Mouse (Mus musculus) heart, postnatal 0 days (tissue): ENCODE data around the gene Gng2. TPM values are rescaled to one million over a fixed set of nuclear protein-coding genes. Genes with fewer than 3 reads are reported as not detected.

Experiments used
- ATAC-seq: fragments of 200-750 bp; cut with Nextera tagmentation; 2 replicates; pipeline ENCODE4 v1.8.0; 2017; ENCODE audit warnings: low read depth, moderate number of reproducible peaks, moderate library complexity; ENCODE audit not compliant: insufficient read depth
- DNase-seq: peaks from one replicate; pipeline ENCODE4 v3.0.0-alpha.2; 2016; ENCODE audit warnings: low spot score
- H3K27ac ChIP-seq: fragments of 300-500 bp; sonication (generic); 2 replicates; pipeline ENCODE4 v1.5.1; 2014; ENCODE audit warnings: low read depth, mild to moderate bottlenecking
- H3K27me3 ChIP-seq: fragments of 300-500 bp; sonication (generic); 2 replicates; pipeline ENCODE4 v1.6.1; 2014; ENCODE audit warnings: low read length, mixed read lengths; ENCODE audit not compliant: control insufficient read depth, insufficient read depth
- H3K36me3 ChIP-seq: fragments of 300-500 bp; sonication (generic); replicated peaks from 2 replicates; pipeline ENCODE4 v1.6.1; 2014; ENCODE audit warnings: low read length, mixed read lengths; ENCODE audit not compliant: control insufficient read depth, insufficient read depth
- H3K4me1 ChIP-seq: fragments of 300-500 bp; sonication (generic); 2 replicates; pipeline ENCODE4 v1.6.1; 2014; ENCODE audit warnings: antibody characterized with exemption; ENCODE audit not compliant: control insufficient read depth, insufficient read depth
- H3K4me2 ChIP-seq: fragments of 300-500 bp; sonication (generic); 2 replicates; pipeline ENCODE4 v1.6.1; 2014; ENCODE audit warnings: low read depth, mild to moderate bottlenecking, low read length, moderate library complexity
- H3K4me3 ChIP-seq: fragments of 300-500 bp; sonication (generic); 2 replicates; pipeline ENCODE4 v1.5.1; 2014; ENCODE audit warnings: low read depth, low read length
- H3K9ac ChIP-seq: fragments of 300-500 bp; sonication (generic); replicated peaks from 2 replicates; pipeline ENCODE4 v1.6.1; 2014; ENCODE audit warnings: low read depth, low read length, mixed read lengths
- H3K9me3 ChIP-seq: fragments of 300-500 bp; sonication (generic); replicated peaks from 2 replicates; pipeline ENCODE4 v1.6.1; 2016; ENCODE audit warnings: low read length; ENCODE audit not compliant: control insufficient read depth
- CTCF ChIP-seq: IDR thresholded peaks from 2 replicates; pipeline ENCODE4 v1.5.1; 2016; ENCODE audit warnings: antibody characterized with exemption, control low read depth, low read depth
- EP300 ChIP-seq: IDR thresholded peaks from 2 replicates; pipeline ENCODE4 v1.6.1; 2016; ENCODE audit warnings: antibody characterized with exemption, low read depth
- WGBS: fragments of 180-500 bp; shearing (Covaris S2); extraction: QIAGEN DNeasy Blood & Tissue Kit; methylation state at CpG from one replicate; pipeline ENCODE4 v1.1.7; 2014; 5-methylcytosine and 5-hydroxymethylcytosine counted together
- polyA plus RNA-seq: library from polyadenylated mRNA; unstranded; fragments of >200 nt; fragmentation: Nextera tagmentation; extraction: Ambion mirVana; gene quantifications from 2 replicates; pipeline ENCODE4 v1.2.1, GENCODE M21; 2015
- total RNA-seq: library from RNA; depleted of rRNA; stranded (reverse); fragments of >200 nt; gene quantifications from 2 replicates; pipeline ENCODE4 v1.2.3, GENCODE M21; 2014; ENCODE audit warnings: low replicate concordance

Gng2 gene
- total and polyA plus RNA-seq, 2 experiments from 2014 or later: 47.1 to 48.0 TPM

DNA sequence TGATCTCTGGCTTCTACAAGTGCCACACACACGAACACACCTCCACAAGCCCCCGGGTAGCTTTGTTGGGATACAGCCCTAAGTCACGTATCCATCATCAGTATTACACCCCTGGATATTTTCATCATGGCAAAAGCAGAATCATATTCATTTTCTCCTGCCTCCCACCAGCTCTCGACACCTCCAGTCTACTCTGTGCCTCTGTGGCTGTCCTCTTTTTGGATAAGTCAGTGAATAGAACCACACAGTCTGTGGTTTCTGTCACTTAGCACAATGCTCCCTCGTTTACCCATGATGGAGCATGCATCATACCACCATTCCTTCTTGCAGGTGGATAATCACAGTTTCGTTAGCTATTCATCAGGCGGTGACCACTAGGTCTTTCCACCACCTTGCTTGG is 31.2 kb downstream of the Gng2 start:
- Histone ChIP-seq H3K27me3 (no peaks in the 10 kb centered on the region), H3K4me2 (no peak overlapping the region), H3K36me3 (peaks cover 4% of the 10 kb centered on the region; the same call in 1 of the 2 replicates), H3K9me3 (no peaks in the 10 kb centered on the region), H3K4me3 (no peak overlapping the region), H3K27ac (no peak overlapping the region), H3K9ac (no peak overlapping the region), H3K4me1 (peaks cover 21% of the 10 kb centered on the region)
- 90% methylated on average over 7 of the region's 7 CpGs for WGBS
- DNase-seq (no peak), ATAC-seq (no peak)
- no peak for TF ChIP-seq CTCF

DNA sequence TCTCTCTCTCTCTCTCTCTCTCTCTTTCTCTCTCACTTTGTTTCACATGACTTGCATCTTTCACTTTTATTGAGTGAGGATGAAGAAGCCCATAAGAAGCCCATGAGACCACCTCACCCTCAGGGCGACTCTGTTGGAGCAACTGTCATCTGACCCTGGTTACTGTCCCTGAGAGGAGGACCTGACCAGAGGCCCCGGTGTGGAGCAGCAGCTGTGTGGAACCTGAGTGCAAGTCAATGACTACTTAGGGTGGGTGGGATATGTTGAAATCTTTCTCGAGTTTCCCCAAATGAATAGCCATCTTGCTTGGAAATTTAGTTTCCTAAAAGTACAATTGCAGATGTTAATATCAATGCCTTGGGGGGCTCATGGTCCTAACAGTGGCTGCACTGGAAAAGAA is 34.7 kb downstream of the Gng2 start:
- Histone ChIP-seq H3K4me2 (no peak overlapping the region), H3K4me3 (no peak overlapping the region), H3K27ac (peak overlapping the region; percentile 74), H3K9ac (no peak overlapping the region), H3K4me1 (peaks cover 14% of the 10 kb centered on the region), H3K36me3 (no peaks in the 10 kb centered on the region), H3K27me3 (no peaks in the 10 kb centered on the region), H3K9me3 (no peaks in the 10 kb centered on the region)
- WGBS: 33% methylated on average over 3 of the region's 3 CpGs
- DNase-seq: no peak
- no peak for ATAC-seq
- TF ChIP-seq CTCF (no peak), EP300 (no peak)

DNA sequence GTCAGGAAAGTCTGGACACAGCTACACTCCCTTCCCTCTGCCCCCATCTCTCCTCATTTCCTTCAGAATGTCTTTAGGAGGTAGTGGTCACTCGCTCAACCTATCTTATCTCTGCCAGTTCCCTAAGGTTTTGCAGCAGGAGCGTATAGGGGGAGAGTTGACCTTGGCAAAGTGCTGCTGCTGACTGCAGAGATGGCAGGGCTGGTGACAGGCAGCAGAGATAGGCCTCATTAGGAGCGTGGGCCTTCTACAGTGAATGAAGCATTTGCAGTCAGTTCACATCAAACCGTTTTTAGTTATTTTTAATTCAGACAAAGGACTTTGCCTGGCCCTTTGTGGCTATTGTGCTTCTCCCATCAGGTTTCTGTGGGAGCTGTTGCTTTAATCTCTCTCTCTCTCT is 35.1 kb downstream of the Gng2 start:
- Histone ChIP-seq H3K4me3 (no peak overlapping the region), H3K9me3 (no peaks in the 10 kb centered on the region), H3K36me3 (no peaks in the 10 kb centered on the region), H3K27me3 (no peaks in the 10 kb centered on the region), H3K4me2 (no peak overlapping the region), H3K4me1 (peaks cover 14% of the 10 kb centered on the region), H3K27ac (peak overlapping the region; percentile 74), H3K9ac (no peak overlapping the region)
- DNase-seq (peak; percentile 49), ATAC-seq (peak; percentile 78)
- WGBS: 11% methylated on average over 4 of the region's 4 CpGs
- TF ChIP-seq CTCF (no peak), EP300 (no peak)

- no peak overlapping the region for H3K27ac ChIP-seq
- no peaks in the 10 kb centered on the region for H3K36me3 ChIP-seq
- WGBS: 100% methylated on average over 1 of the region's 1 CpGs
- H3K4me2 ChIP-seq: no peak overlapping the region
- TF ChIP-seq EP300 (no peak), CTCF (no peak)
- H3K9me3 ChIP-seq: no peaks in the 10 kb centered on the region
- ATAC-seq (no peak), DNase-seq (no peak)
- H3K9ac ChIP-seq: no peak overlapping the region
- H3K27me3 ChIP-seq: no peaks in the 10 kb centered on the region
- peaks cover 15% of the 10 kb centered on the region for H3K4me1 ChIP-seq
- H3K4me3 ChIP-seq: no peak overlapping the region
These were observed 37.4 kb downstream of the Gng2 start for GRCm38 (mm10) chr14:19940066-19940465.

DNA sequence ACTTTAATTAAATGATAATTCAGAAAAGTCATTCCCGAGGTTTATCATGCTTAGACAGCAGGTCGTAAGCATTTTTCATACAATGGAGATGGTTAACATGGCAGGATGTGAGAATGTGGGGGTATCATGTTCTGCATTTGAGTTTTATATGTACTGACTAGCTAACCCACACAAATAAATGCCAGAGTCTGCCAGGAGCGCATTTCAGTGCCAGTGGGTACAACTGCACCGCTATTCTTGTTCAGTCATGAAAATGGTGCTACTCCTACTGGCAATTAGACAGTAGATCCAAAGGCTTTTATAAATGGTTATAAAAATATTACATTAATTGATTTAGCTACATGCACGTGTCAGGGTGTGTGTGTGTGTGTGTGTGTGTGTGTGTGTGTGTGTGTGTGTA is 38.9 kb downstream of the Gng2 start:
- H3K27me3 ChIP-seq: no peaks in the 10 kb centered on the region
- no peak for ATAC-seq

DNA sequence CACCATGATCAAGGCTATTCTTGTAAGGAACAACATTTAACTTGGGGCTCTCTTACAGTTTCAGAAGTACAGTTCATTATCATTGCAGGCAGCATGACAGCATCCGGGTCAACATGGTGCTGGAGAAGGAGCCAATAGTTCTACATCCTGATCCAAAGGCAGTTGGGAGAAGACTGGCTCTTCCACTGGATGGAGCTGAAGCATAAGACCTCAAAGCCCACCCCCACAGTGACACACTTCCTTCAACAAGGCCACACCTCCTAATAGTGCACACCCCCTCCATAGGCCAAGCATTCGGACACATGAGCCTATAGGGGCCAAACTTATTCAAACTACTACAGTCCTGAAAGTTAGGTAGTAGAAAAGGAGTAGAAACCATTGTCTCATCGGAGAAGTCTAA is 42.3 kb downstream of the Gng2 start:
- H3K27me3 ChIP-seq: no peaks in the 10 kb centered on the region
- no peak overlapping the region for H3K9ac ChIP-seq
- TF ChIP-seq EP300 (no peak), CTCF (no peak)
- DNase-seq (no peak), ATAC-seq (no peak)
- H3K4me3 ChIP-seq: no peak overlapping the region
- no peak overlapping the region for H3K4me2 ChIP-seq
- 91% methylated on average over 3 of the region's 3 CpGs for WGBS
- peaks cover 38% of the 10 kb centered on the region for H3K4me1 ChIP-seq
- no peaks in the 10 kb centered on the region for H3K9me3 ChIP-seq
- no peaks in the 10 kb centered on the region for H3K36me3 ChIP-seq
- H3K27ac ChIP-seq: no peak overlapping the region

More for the DNA sequence above, 38.9 kb downstream of the Gng2 start:
- Histone ChIP-seq H3K4me3 (no peak overlapping the region), H3K4me1 (peaks cover 30% of the 10 kb centered on the region), H3K4me2 (no peak overlapping the region), H3K9me3 (no peaks in the 10 kb centered on the region), H3K27ac (no peak overlapping the region), H3K36me3 (no peaks in the 10 kb centered on the region), H3K9ac (no peak overlapping the region)
- 91% methylated on average over 5 of the region's 5 CpGs for WGBS
- TF ChIP-seq CTCF: no peak
- TF ChIP-seq EP300: no peak
- no peak for DNase-seq
